Mouse (Mus musculus) forebrain, embryonic 14.5 days (tissue): ENCODE results near the gene Sash3. TPM values are rescaled to one million over a fixed set of nuclear protein-coding genes. Genes with fewer than 3 reads are reported as not detected.

Source experiments
- ATAC-seq: fragments of 200-750 bp; cut with Nextera tagmentation; 2 replicates; pipeline ENCODE4 v1.8.0; 2017; ENCODE audit warnings: mild to moderate bottlenecking, moderate library complexity
- DNase-seq: peaks from one replicate; pipeline ENCODE4 v3.0.0-alpha.2; 2015; ENCODE audit warnings: low spot score
- H3K27ac ChIP-seq: fragments of 300-500 bp; sonication (generic); 2 replicates; pipeline ENCODE4 v1.5.1; 2014; ENCODE audit warnings: low read depth, mild to moderate bottlenecking, control low read depth, low read length, moderate library complexity
- H3K27me3 ChIP-seq: fragments of 300-500 bp; sonication (generic); replicated peaks from 2 replicates; pipeline ENCODE4 v1.6.1; 2014; ENCODE audit warnings: low read length, control low read depth, mixed read lengths; ENCODE audit not compliant: control insufficient read depth, insufficient read depth
- H3K36me3 ChIP-seq: fragments of 300-500 bp; sonication (generic); 2 replicates; pipeline ENCODE4 v1.6.1; 2014; ENCODE audit warnings: low read length, control low read depth; ENCODE audit not compliant: control insufficient read depth, insufficient read depth
- H3K4me1 ChIP-seq: fragments of 300-500 bp; sonication (generic); 2 replicates; pipeline ENCODE4 v1.6.1; 2014; ENCODE audit warnings: antibody characterized with exemption, low read length, control low read depth; ENCODE audit not compliant: control insufficient read depth, insufficient read depth
- H3K4me2 ChIP-seq: fragments of 300-500 bp; sonication (generic); 2 replicates; pipeline ENCODE4 v1.6.1; 2014; ENCODE audit warnings: mild to moderate bottlenecking, control low read depth, low read length
- H3K4me3 ChIP-seq: fragments of 300-500 bp; sonication (generic); 2 replicates; pipeline ENCODE4 v1.5.1; 2014; ENCODE audit warnings: low read depth, low read length, control low read depth
- H3K9ac ChIP-seq: fragments of 300-500 bp; sonication (generic); 2 replicates; pipeline ENCODE4 v1.6.1; 2014; ENCODE audit warnings: mild to moderate bottlenecking, low read length, control low read depth, moderate library complexity
- H3K9me3 ChIP-seq: fragments of 300-500 bp; sonication (generic); replicated peaks from 2 replicates; pipeline ENCODE4 v1.6.1; 2016; ENCODE audit warnings: low read length, control low read depth, mixed read lengths; ENCODE audit not compliant: control insufficient read depth
- WGBS: fragments of 180-500 bp; shearing (Covaris S2); extraction: QIAGEN DNeasy Blood & Tissue Kit; methylation state at CpG from one replicate; pipeline ENCODE4 v1.1.7; 2014; 5-methylcytosine and 5-hydroxymethylcytosine counted together
- polyA plus RNA-seq: library from polyadenylated mRNA; unstranded; fragments of >200 nt; fragmentation: Nextera tagmentation; extraction: Ambion mirVana; gene quantifications from 2 replicates; pipeline ENCODE4 v1.2.1, GENCODE M21; 2014

Gene Sash3
- polyA plus RNA-seq, 1 experiment from 2014 or later, result 1.3 TPM

- no peaks in the 10 kb centered on the region for H3K36me3 ChIP-seq
- no peak overlapping the region for H3K4me3 ChIP-seq
- no peak overlapping the region for H3K9ac ChIP-seq
- DNase-seq (no peak), ATAC-seq (no peak)
- no peak overlapping the region for H3K27ac ChIP-seq
- no peaks in the 10 kb centered on the region for H3K9me3 ChIP-seq
- H3K4me1 ChIP-seq, result no peaks in the 10 kb centered on the region
- 87% methylated on average over 2 of the region's 2 CpGs for WGBS
- H3K27me3 ChIP-seq, result no peaks in the 10 kb centered on the region
- H3K4me2 ChIP-seq, result no peak overlapping the region
Measured at GRCm38 (mm10) chrX:48153414-48153813, 7.2 kb downstream of the Sash3 start.

- Histone ChIP-seq H3K27ac (no peak overlapping the region), H3K4me1 (no peaks in the 10 kb centered on the region), H3K27me3 (no peaks in the 10 kb centered on the region), H3K9ac (no peak overlapping the region), H3K9me3 (no peaks in the 10 kb centered on the region), H3K4me3 (no peak overlapping the region), H3K4me2 (no peak overlapping the region), H3K36me3 (no peaks in the 10 kb centered on the region)
- WGBS, result 57% methylated on average over 2 of the region's 2 CpGs
- ATAC-seq (no peak; the same call in 1 of the 2 replicates), DNase-seq (no peak)
Measured at GRCm38 (mm10) chrX:48153949-48154348, 7.7 kb downstream of the Sash3 start.

- H3K9ac ChIP-seq, result no peak overlapping the region
- H3K27ac ChIP-seq, result no peak overlapping the region
- no peak overlapping the region for H3K4me2 ChIP-seq
- no peaks in the 10 kb centered on the region for H3K27me3 ChIP-seq
- no peaks in the 10 kb centered on the region for H3K4me1 ChIP-seq
- WGBS, result 83% methylated on average over 6 of the region's 6 CpGs
- no peaks in the 10 kb centered on the region for H3K9me3 ChIP-seq
- no peak overlapping the region for H3K4me3 ChIP-seq
- no peaks in the 10 kb centered on the region for H3K36me3 ChIP-seq
- ATAC-seq (no peak), DNase-seq (peak; percentile 38)
Measured at GRCm38 (mm10) chrX:48155489-48155888, 9.3 kb downstream of the Sash3 start.

GRCm38 (mm10) chrX:48157396-48157795 is 11.2 kb downstream of the Sash3 start:
- Histone ChIP-seq H3K4me1 (no peaks in the 10 kb centered on the region), H3K4me3 (no peak overlapping the region), H3K27ac (no peak overlapping the region), H3K36me3 (no peaks in the 10 kb centered on the region), H3K9me3 (no peaks in the 10 kb centered on the region), H3K9ac (no peak overlapping the region), H3K27me3 (no peaks in the 10 kb centered on the region), H3K4me2 (no peak overlapping the region)
- no peak for ATAC-seq
- 79% methylated on average over 8 of the region's 8 CpGs for WGBS
- DNase-seq, result no peak

GRCm38 (mm10) chrX:48158229-48158919 is 12.1 kb downstream of the Sash3 start:
- no peaks in the 10 kb centered on the region for H3K27me3 ChIP-seq
- no peak overlapping the region for H3K4me2 ChIP-seq
- no peaks in the 10 kb centered on the region for H3K4me1 ChIP-seq
- H3K27ac ChIP-seq, result no peak overlapping the region
- no peaks in the 10 kb centered on the region for H3K36me3 ChIP-seq
- H3K9me3 ChIP-seq, result no peaks in the 10 kb centered on the region
- no peak overlapping the region for H3K4me3 ChIP-seq
- DNase-seq (no peak), ATAC-seq (no peak)
- 92% methylated on average over 11 of the region's 11 CpGs for WGBS
- H3K9ac ChIP-seq, result no peak overlapping the region

- H3K9ac ChIP-seq, result no peak overlapping the region
- H3K36me3 ChIP-seq, result no peaks in the 10 kb centered on the region
- WGBS, result 39% methylated on average over 1 of the region's 1 CpGs
- peaks cover 3% of the 10 kb centered on the region; the same call in 1 of the 2 replicates for H3K4me1 ChIP-seq
- ATAC-seq, result peak; percentile 91
- H3K4me3 ChIP-seq, result no peak overlapping the region
- H3K27ac ChIP-seq, result no peak overlapping the region
- DNase-seq, result peak; percentile 72
- H3K27me3 ChIP-seq, result no peaks in the 10 kb centered on the region
- H3K4me2 ChIP-seq, result no peak overlapping the region
- no peaks in the 10 kb centered on the region for H3K9me3 ChIP-seq
Measured at GRCm38 (mm10) chrX:48169892-48170291, 23.7 kb downstream of the Sash3 start.

- H3K27me3 ChIP-seq, result no peaks in the 10 kb centered on the region
- H3K4me1 ChIP-seq, result peaks cover 3% of the 10 kb centered on the region; the same call in 1 of the 2 replicates
- H3K4me3 ChIP-seq, result no peak overlapping the region
- no peaks in the 10 kb centered on the region for H3K9me3 ChIP-seq
- no peak overlapping the region for H3K9ac ChIP-seq
- 32% methylated on average over 1 of the region's 1 CpGs for WGBS
- peaks cover 3% of the 10 kb centered on the region; the same call in 1 of the 2 replicates for H3K36me3 ChIP-seq
- DNase-seq, result peak; percentile 45
- H3K4me2 ChIP-seq, result no peak overlapping the region
- peak; percentile 78 for ATAC-seq
- no peak overlapping the region for H3K27ac ChIP-seq
Measured at GRCm38 (mm10) chrX:48170368-48170767, 24.1 kb downstream of the Sash3 start.

GRCm38 (mm10) chrX:48181844-48182243 is 35.6 kb downstream of the Sash3 start:
- Histone ChIP-seq H3K4me2 (no peak overlapping the region), H3K9ac (no peak overlapping the region), H3K9me3 (no peaks in the 10 kb centered on the region), H3K4me1 (no peaks in the 10 kb centered on the region), H3K27me3 (no peaks in the 10 kb centered on the region), H3K27ac (no peak overlapping the region), H3K4me3 (no peak overlapping the region), H3K36me3 (peaks cover 16% of the 10 kb centered on the region)
- 87% methylated on average over 6 of the region's 6 CpGs for WGBS
- DNase-seq (no peak), ATAC-seq (no peak)

GRCm38 (mm10) chrX:48184703-48185102 is 38.5 kb downstream of the Sash3 start:
- H3K4me2 ChIP-seq, result no peak overlapping the region
- no peak for DNase-seq
- H3K4me3 ChIP-seq, result no peak overlapping the region
- peaks cover 6% of the 10 kb centered on the region; the same call in 1 of the 2 replicates for H3K36me3 ChIP-seq
- no peak overlapping the region for H3K9ac ChIP-seq
- H3K9me3 ChIP-seq, result no peaks in the 10 kb centered on the region
- no peak overlapping the region for H3K27ac ChIP-seq
- no peaks in the 10 kb centered on the region for H3K4me1 ChIP-seq
- WGBS, result 85% methylated on average over 3 of the region's 3 CpGs
- ATAC-seq, result no peak
- no peaks in the 10 kb centered on the region for H3K27me3 ChIP-seq
